Mouse (Mus musculus): ENCODE measurements around the gene Gpa33. TPM values are rescaled to one million over a fixed set of nuclear protein-coding genes. Genes with fewer than 3 reads are reported as not detected.
A peak's percentile ranks its signal among the peaks of the same experiment; 100 is the strongest.

The Gpa33 gene
- polyA plus RNA-seq, 1 experiment from 2014 or later: 0.38 TPM

GRCm38 (mm10) chr1:166185357-166185756, 55.3 kb downstream of the Gpa33 start:
- 87% methylated on average over 5 of the region's 5 CpGs for WGBS
- H3K27me3 ChIP-seq (ENCODE audit: control insufficient read depth, insufficient read depth, low read length): no peaks in the 10 kb centered on the region
- H3K4me2 ChIP-seq: no peak overlapping the region
- ATAC-seq (ENCODE audit: low FRiP score): no peak
- H3K9me3 ChIP-seq (ENCODE audit: control insufficient read depth, low read length): no peaks in the 10 kb centered on the region
- no peak overlapping the region for H3K27ac ChIP-seq (ENCODE audit: low read depth, low read length)
- no peaks in the 10 kb centered on the region for H3K36me3 ChIP-seq (ENCODE audit: control insufficient read depth, insufficient read depth, low read length)
- DNase-seq (ENCODE audit: low spot score, missing footprints): no peak
- no peak overlapping the region for H3K9ac ChIP-seq (ENCODE audit: low read length)
- H3K4me3 ChIP-seq (ENCODE audit: low read depth, low read length): no peak overlapping the region
- peaks cover 4% of the 10 kb centered on the region; the same call in 1 of the 2 replicates for H3K4me1 ChIP-seq (ENCODE audit: control insufficient read depth, insufficient read depth, low read length)

- DNase-seq (ENCODE audit: low spot score, missing footprints): no peak
- ATAC-seq (ENCODE audit: low FRiP score): peak; percentile 78
- no peak overlapping the region for H3K4me3 ChIP-seq (ENCODE audit: low read depth, low read length)
- H3K4me2 ChIP-seq: no peak overlapping the region
- H3K36me3 ChIP-seq (ENCODE audit: control insufficient read depth, insufficient read depth, low read length): no peaks in the 10 kb centered on the region
- WGBS: 59% methylated on average over 4 of the region's 4 CpGs
- no peak overlapping the region for H3K9ac ChIP-seq (ENCODE audit: low read length)
- H3K4me1 ChIP-seq (ENCODE audit: control insufficient read depth, insufficient read depth, low read length): peaks cover 4% of the 10 kb centered on the region; the same call in 1 of the 2 replicates
- no peaks in the 10 kb centered on the region for H3K9me3 ChIP-seq (ENCODE audit: control insufficient read depth, low read length)
- no peak overlapping the region for H3K27ac ChIP-seq (ENCODE audit: low read depth, low read length)
- no peaks in the 10 kb centered on the region for H3K27me3 ChIP-seq (ENCODE audit: control insufficient read depth, insufficient read depth, low read length)
Observed at GRCm38 (mm10) chr1:166189821-166190220, 59.8 kb downstream of the Gpa33 start.

GRCm38 (mm10) chr1:166204171-166204570, 74.1 kb downstream of the Gpa33 start:
- Histone ChIP-seq H3K4me3 (ENCODE audit: low read depth, low read length) (no peak overlapping the region), H3K27ac (ENCODE audit: low read depth, low read length) (no peak overlapping the region), H3K9ac (ENCODE audit: low read length) (no peak overlapping the region), H3K9me3 (ENCODE audit: control insufficient read depth, low read length) (no peaks in the 10 kb centered on the region), H3K4me1 (ENCODE audit: control insufficient read depth, insufficient read depth, low read length) (no peaks in the 10 kb centered on the region), H3K4me2 (no peak overlapping the region), H3K36me3 (ENCODE audit: control insufficient read depth, insufficient read depth, low read length) (no peaks in the 10 kb centered on the region), H3K27me3 (ENCODE audit: control insufficient read depth, insufficient read depth, low read length) (no peaks in the 10 kb centered on the region)
- DNase-seq (ENCODE audit: low spot score, missing footprints) (no peak), ATAC-seq (ENCODE audit: low FRiP score) (no peak)
- WGBS: 23% methylated on average over 5 of the region's 5 CpGs

DNA sequence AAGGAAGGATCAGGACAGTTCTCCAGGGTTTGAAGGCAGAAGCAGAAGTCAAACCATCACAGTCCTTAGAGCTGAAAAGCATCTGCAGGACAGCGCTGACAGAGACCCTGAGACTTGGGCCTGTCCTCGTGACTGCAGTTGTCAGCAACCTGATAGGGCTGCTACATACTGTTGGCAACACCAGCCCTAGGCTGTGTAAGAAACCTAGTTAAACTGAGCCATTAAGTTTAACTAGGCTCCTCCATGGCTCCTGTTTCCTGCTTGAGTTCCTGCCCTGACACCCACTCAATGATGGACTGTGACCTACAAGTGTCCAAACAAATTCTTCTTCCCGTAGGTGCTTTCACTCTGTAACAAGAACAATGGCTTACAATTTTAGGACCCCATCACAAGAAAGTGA, 75.1 kb downstream of the Gpa33 start:
- DNase-seq (ENCODE audit: low spot score, missing footprints) (no peak), ATAC-seq (ENCODE audit: low FRiP score) (no peak)
- Histone ChIP-seq H3K27ac (ENCODE audit: low read depth, low read length) (no peak overlapping the region), H3K4me1 (ENCODE audit: control insufficient read depth, insufficient read depth, low read length) (no peaks in the 10 kb centered on the region), H3K36me3 (ENCODE audit: control insufficient read depth, insufficient read depth, low read length) (no peaks in the 10 kb centered on the region), H3K27me3 (ENCODE audit: control insufficient read depth, insufficient read depth, low read length) (no peaks in the 10 kb centered on the region), H3K4me2 (no peak overlapping the region), H3K9ac (ENCODE audit: low read length) (no peak overlapping the region), H3K4me3 (ENCODE audit: low read depth, low read length) (no peak overlapping the region), H3K9me3 (ENCODE audit: control insufficient read depth, low read length) (no peaks in the 10 kb centered on the region)
- 90% methylated on average over 3 of the region's 3 CpGs for WGBS

DNA sequence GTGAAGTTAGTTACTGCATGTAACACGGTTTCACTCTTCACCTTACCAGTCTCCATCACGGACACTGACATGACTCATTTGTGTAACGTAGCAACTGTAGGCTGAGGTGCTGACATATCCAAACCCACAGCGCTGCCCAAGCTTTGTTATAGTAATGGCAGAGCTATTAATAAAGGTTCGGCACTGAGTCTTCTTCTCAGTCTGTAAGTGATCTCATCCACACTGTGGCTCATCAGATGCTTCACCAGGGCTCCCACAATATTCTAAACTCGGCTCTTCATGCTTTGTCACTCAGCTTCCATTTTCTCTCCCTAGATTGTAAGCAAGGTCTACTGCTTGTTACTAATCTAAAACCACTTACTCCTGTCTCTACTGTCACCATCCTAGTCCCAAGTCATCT, 79.3 kb downstream of the Gpa33 start:
- Histone ChIP-seq H3K27me3 (ENCODE audit: control insufficient read depth, insufficient read depth, low read length) (no peaks in the 10 kb centered on the region), H3K27ac (ENCODE audit: low read depth, low read length) (no peak overlapping the region), H3K4me1 (ENCODE audit: control insufficient read depth, insufficient read depth, low read length) (no peaks in the 10 kb centered on the region), H3K36me3 (ENCODE audit: control insufficient read depth, insufficient read depth, low read length) (no peaks in the 10 kb centered on the region), H3K9me3 (ENCODE audit: control insufficient read depth, low read length) (no peaks in the 10 kb centered on the region), H3K9ac (ENCODE audit: low read length) (no peak overlapping the region), H3K4me2 (no peak overlapping the region), H3K4me3 (ENCODE audit: low read depth, low read length) (no peak overlapping the region)
- no peak for DNase-seq (ENCODE audit: low spot score, missing footprints)
- 91% methylated on average over 6 of the region's 6 CpGs for WGBS
- no peak for ATAC-seq (ENCODE audit: low FRiP score)

- H3K27me3 ChIP-seq (ENCODE audit: control insufficient read depth, insufficient read depth, low read length): no peaks in the 10 kb centered on the region
- H3K4me2 ChIP-seq: no peak overlapping the region
- no peaks in the 10 kb centered on the region for H3K9me3 ChIP-seq (ENCODE audit: control insufficient read depth, low read length)
- H3K4me3 ChIP-seq (ENCODE audit: low read depth, low read length): no peak overlapping the region
- H3K9ac ChIP-seq (ENCODE audit: low read length): no peak overlapping the region
- no peak overlapping the region for H3K27ac ChIP-seq (ENCODE audit: low read depth, low read length)
- DNase-seq (ENCODE audit: low spot score, missing footprints): no peak
- no peak for ATAC-seq (ENCODE audit: low FRiP score)
- H3K4me1 ChIP-seq (ENCODE audit: control insufficient read depth, insufficient read depth, low read length): no peaks in the 10 kb centered on the region
- WGBS: 84% methylated on average over 4 of the region's 4 CpGs
- H3K36me3 ChIP-seq (ENCODE audit: control insufficient read depth, insufficient read depth, low read length): no peaks in the 10 kb centered on the region
Observed at GRCm38 (mm10) chr1:166214181-166214580, 84.1 kb downstream of the Gpa33 start.

Other genes with a start within 250 kb of the Gpa33 start
- gene Pou2f1, start 127.6 kb upstream of the Gpa33 start, polyA plus RNA-seq (2014; fragmentation: Nextera tagmentation; extraction: Ambion mirVana): 31.3 and 32.1 TPM in 2 replicates
- 2.3 and 2.4 TPM in 2 replicates for gene Dusp27, start 2.3 kb upstream of the Gpa33 start, polyA plus RNA-seq (2014; fragmentation: Nextera tagmentation; extraction: Ambion mirVana)
- 0.08 TPM in 1 of 2 replicates, not detected in the other for gene Mael, start 108.5 kb downstream of the Gpa33 start, polyA plus RNA-seq (2014; fragmentation: Nextera tagmentation; extraction: Ambion mirVana)
- 12.2 and 12.8 TPM in 2 replicates for gene Ildr2, start 123.9 kb downstream of the Gpa33 start, polyA plus RNA-seq (2014; fragmentation: Nextera tagmentation; extraction: Ambion mirVana)
- 70.5 and 73.5 TPM in 2 replicates for gene Tada1, start 248.9 kb downstream of the Gpa33 start, polyA plus RNA-seq (2014; fragmentation: Nextera tagmentation; extraction: Ambion mirVana)

All from midbrain, embryonic 11.5 days (tissue).